Mouse (Mus musculus): Measurements from ENCODE around the gene Atp6v1e2. TPM values are rescaled to one million over a fixed set of nuclear protein-coding genes. Genes with fewer than 3 reads are reported as not detected.
A peak's percentile ranks its signal among the peaks of the same experiment; 100 is the strongest.

The Atp6v1e2 gene
- total RNA-seq, 4 experiments from 2014 or later: not detected

GRCm38 (mm10) chr17:86965121-86965520 is 17.4 kb upstream of the Atp6v1e2 start:
- no peak for DNase-seq (ENCODE audit: low spot score)

GRCm38 (mm10) chr17:86964502-86964901 is 16.8 kb upstream of the Atp6v1e2 start:
- peak; percentile 87 for DNase-seq (ENCODE audit: low spot score)

GRCm38 (mm10) chr17:86964041-86964440 is 16.3 kb upstream of the Atp6v1e2 start:
- DNase-seq (ENCODE audit: low spot score): no peak

- DNase-seq (ENCODE audit: low spot score): no peak
Measured at GRCm38 (mm10) chr17:86963586-86963902, 15.8 kb upstream of the Atp6v1e2 start.

GRCm38 (mm10) chr17:86962894-86963585 is 15.3 kb upstream of the Atp6v1e2 start, which contains the start of gene Rhoq:
Gene Rhoq (plus strand): TSS chr17:86963082.
- DNase-seq (ENCODE audit: low spot score): peak; percentile 87

GRCm38 (mm10) chr17:86962297-86962893 is 14.7 kb upstream of the Atp6v1e2 start:
- DNase-seq (ENCODE audit: low spot score): peak; percentile 93

GRCm38 (mm10) chr17:86961301-86961841 is 13.7 kb upstream of the Atp6v1e2 start:
- peak; percentile 77 for DNase-seq (ENCODE audit: low spot score)

GRCm38 (mm10) chr17:86957968-86958367 is 10.3 kb upstream of the Atp6v1e2 start:
- DNase-seq (ENCODE audit: low spot score): no peak

GRCm38 (mm10) chr17:86957239-86957638 is 9.5 kb upstream of the Atp6v1e2 start:
- DNase-seq (ENCODE audit: low spot score): no peak

- DNase-seq (ENCODE audit: low spot score): peak; percentile 55
Measured at GRCm38 (mm10) chr17:86948801-86949200, 1.1 kb upstream of the Atp6v1e2 start.

- DNase-seq (ENCODE audit: low spot score): no peak
Measured at GRCm38 (mm10) chr17:86946078-86946477, 1.6 kb downstream of the Atp6v1e2 start.

- DNase-seq (ENCODE audit: low spot score): no peak
Measured at GRCm38 (mm10) chr17:86943158-86943557, 4.5 kb downstream of the Atp6v1e2 start.

GRCm38 (mm10) chr17:86942112-86942511 is 5.6 kb downstream of the Atp6v1e2 start:
- DNase-seq (ENCODE audit: low spot score): no peak

- no peak for DNase-seq (ENCODE audit: low spot score)
Measured at GRCm38 (mm10) chr17:86938683-86939082, 9.0 kb downstream of the Atp6v1e2 start.

GRCm38 (mm10) chr17:86937497-86938155 is 10.1 kb downstream of the Atp6v1e2 start:
- peak; percentile 85 for DNase-seq (ENCODE audit: low spot score)

GRCm38 (mm10) chr17:86937064-86937463 is 10.6 kb downstream of the Atp6v1e2 start:
- DNase-seq (ENCODE audit: low spot score): no peak

- no peak for DNase-seq (ENCODE audit: low spot score)
Measured at GRCm38 (mm10) chr17:86932896-86933295, 14.8 kb downstream of the Atp6v1e2 start.

- DNase-seq (ENCODE audit: low spot score): no peak
Measured at GRCm38 (mm10) chr17:86929981-86930380, 17.7 kb downstream of the Atp6v1e2 start.

GRCm38 (mm10) chr17:86929355-86929754 is 18.3 kb downstream of the Atp6v1e2 start:
- no peak for DNase-seq (ENCODE audit: low spot score)

GRCm38 (mm10) chr17:86926836-86927235 is 20.9 kb downstream of the Atp6v1e2 start:
- DNase-seq (ENCODE audit: low spot score): no peak

- DNase-seq (ENCODE audit: low spot score): no peak
Measured at GRCm38 (mm10) chr17:86924679-86925078, 23.0 kb downstream of the Atp6v1e2 start.

- no peak for DNase-seq (ENCODE audit: low spot score)
Measured at GRCm38 (mm10) chr17:86919729-86920128, 28.0 kb downstream of the Atp6v1e2 start.

- DNase-seq (ENCODE audit: low spot score): peak; percentile 30
Measured at GRCm38 (mm10) chr17:86918786-86919185, 28.9 kb downstream of the Atp6v1e2 start.

Measured in heart, adult 8-10 months (tissue).